Mouse (Mus musculus): ENCODE results near the gene Cops4. TPM values are rescaled to one million over a fixed set of nuclear protein-coding genes. Genes with fewer than 3 reads are reported as not detected.
A peak's percentile ranks its signal among the peaks of the same experiment; 100 is the strongest.

The Cops4 gene
- polyA plus RNA-seq, 1 experiment, result 115 TPM

DNA sequence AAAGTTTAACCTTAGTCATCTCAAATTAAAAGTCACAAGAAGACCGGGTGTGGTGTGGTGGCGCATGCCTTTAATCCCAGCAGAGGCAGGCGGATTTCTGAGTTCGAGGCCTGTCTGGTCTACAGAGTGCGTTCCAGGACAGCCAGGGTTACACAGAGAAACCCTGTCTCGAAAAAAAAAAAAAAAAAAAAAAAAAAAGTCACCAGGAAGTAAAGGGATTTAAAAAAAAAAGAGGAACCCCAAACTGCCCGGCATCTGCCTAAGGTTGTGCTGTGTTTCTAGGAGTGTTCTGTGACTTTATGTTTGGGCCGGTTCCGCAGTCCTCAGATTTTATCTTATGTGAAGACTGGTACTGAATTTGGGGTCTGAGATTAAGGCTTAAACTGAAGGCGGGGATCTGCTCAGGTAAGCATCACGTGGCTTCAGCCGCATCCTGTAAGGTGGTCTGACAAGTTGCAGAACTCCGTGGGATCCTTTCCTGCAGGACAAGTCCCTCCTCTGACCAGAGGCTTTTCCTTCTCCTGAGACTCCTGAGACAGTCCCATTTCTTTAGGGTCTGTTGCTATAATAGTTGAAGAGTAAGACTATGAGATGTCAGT is 52.0 kb downstream of the Cops4 start:
- no peak overlapping the region; the same call in 1 of the 2 replicates for H3K27ac ChIP-seq (ENCODE audit: insufficient read depth, low read length)
- no peak overlapping the region; the same call in 1 of the 2 replicates for H3K4me3 ChIP-seq (ENCODE audit: insufficient read depth, low read length)
- no peak for TF ChIP-seq CTCF (IDR thresholded peaks at IDR 0.05; ENCODE audit: borderline replicate concordance, insufficient read depth, low read length)
- no peak for TF ChIP-seq POLR2A (IDR thresholded peaks at IDR 0.05; ENCODE audit: low read depth, low read length)
- H3K4me1 ChIP-seq (ENCODE audit: control insufficient read depth, insufficient read depth, low read length), result peaks cover 3% of the 10 kb centered on the region

DNA sequence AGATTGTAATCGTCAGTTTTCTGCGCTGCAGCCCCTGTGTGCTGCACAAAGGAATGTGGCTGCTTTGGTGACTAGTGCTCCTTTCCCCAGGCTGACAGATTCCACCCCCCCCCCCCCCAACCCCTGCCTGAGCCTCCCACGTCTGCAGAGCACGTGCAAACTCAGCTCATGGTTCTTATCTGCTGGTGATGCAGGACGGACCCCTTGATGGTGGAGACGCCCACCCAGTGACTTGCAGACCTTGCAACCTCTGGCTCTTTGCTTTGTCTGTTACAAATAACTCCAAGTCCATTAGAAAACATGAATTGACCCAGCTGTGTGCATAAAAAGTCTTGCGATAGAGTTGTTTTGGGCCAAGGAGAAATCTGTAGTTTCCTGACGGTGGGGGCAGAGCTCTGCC is 52.6 kb downstream of the Cops4 start:
- Histone ChIP-seq H3K4me1 (ENCODE audit: control insufficient read depth, insufficient read depth, low read length) (peaks cover 3% of the 10 kb centered on the region), H3K27ac (ENCODE audit: insufficient read depth, low read length) (no peak overlapping the region), H3K4me3 (ENCODE audit: insufficient read depth, low read length) (peak overlapping the region; percentile 26; the same call in 1 of the 2 replicates)
- TF ChIP-seq CTCF (IDR thresholded peaks at IDR 0.05; ENCODE audit: borderline replicate concordance, insufficient read depth, low read length), result no peak
- no peak for TF ChIP-seq POLR2A (IDR thresholded peaks at IDR 0.05; ENCODE audit: low read depth, low read length)

DNA sequence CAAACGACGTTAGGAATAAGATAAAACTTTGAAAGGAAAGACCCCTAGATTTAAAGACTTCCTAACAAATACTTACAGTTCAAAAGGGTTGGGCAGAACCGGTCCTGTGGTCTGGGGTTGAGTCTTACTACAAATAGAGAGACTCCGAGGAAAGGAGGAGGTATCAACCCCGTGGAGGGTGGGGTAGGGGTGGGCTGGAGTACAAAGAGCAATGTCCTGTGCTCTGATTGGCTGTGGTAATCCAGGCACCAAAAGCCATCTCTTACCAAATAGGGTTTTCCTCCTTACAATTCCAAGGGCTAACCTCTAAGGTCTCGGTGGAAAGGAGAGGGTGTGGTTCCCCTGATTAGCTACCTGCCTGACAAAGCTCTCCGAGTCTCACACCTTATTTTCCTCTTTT is 54.0 kb downstream of the Cops4 start, which contains the start of gene Plac8:
Gene Plac8, minus strand, starts transcription at position 177 of the 400 bp plus-strand sequence.
- peaks cover 3% of the 10 kb centered on the region; the same call in 1 of the 2 replicates for H3K4me1 ChIP-seq (ENCODE audit: control insufficient read depth, insufficient read depth, low read length)
- TF ChIP-seq CTCF (IDR thresholded peaks at IDR 0.05; ENCODE audit: borderline replicate concordance, insufficient read depth, low read length) (no peak), POLR2A (IDR thresholded peaks at IDR 0.05; ENCODE audit: low read depth, low read length) (no peak)
- no peak within 1 kb of the TSS for H3K27ac ChIP-seq (ENCODE audit: insufficient read depth, low read length)
- H3K4me3 ChIP-seq (ENCODE audit: insufficient read depth, low read length), result 0 out of 2 replicates have a peak within 1 kb of the TSS, but pooled peaks have one; percentile 9

DNA sequence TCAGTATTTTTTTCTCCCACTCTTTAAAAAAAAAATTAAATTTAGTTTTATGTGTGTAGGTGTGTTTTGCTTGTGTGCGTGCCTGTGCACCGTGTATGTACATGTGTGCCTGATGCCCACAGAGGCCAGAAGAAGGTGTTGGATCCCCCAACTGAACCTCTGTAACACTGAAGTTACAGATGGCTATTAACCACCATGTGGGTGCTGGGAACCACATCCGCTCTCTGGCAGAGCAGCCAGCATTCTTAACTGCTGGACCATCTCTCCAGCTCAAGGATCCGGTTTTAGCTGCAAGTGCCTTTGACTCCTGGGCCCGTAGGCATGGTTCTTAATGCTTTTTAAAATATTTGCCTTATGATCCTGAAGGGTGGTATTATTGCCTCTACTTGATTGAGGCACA is 55.1 kb downstream of the Cops4 start:
- Histone ChIP-seq H3K4me1 (ENCODE audit: control insufficient read depth, insufficient read depth, low read length) (peaks cover 3% of the 10 kb centered on the region; the same call in 1 of the 2 replicates), H3K27ac (ENCODE audit: insufficient read depth, low read length) (no peak overlapping the region), H3K4me3 (ENCODE audit: insufficient read depth, low read length) (no peak overlapping the region)
- no peak for TF ChIP-seq POLR2A (IDR thresholded peaks at IDR 0.05; ENCODE audit: low read depth, low read length)
- TF ChIP-seq CTCF (IDR thresholded peaks at IDR 0.05; ENCODE audit: borderline replicate concordance, insufficient read depth, low read length), result no peak

DNA sequence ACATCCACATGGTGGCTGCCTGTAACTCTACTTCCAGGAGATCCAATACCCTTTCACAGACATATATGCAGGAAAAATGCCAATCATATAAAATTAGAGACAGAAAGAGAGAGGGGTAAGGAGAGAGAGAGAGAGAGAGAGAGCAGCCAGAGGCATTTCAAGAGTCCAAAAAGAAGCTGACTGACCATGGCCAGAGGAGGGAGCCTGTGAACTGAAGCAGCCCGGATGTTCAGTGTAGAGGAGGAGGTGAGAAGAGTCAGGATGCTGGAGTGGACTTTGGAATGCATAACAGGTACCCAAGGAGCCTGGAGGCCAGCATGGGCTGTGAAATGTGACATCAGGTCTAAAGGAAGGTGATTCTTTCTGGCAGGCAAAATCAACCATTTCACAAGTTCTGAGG is 56.7 kb downstream of the Cops4 start:
- no peak overlapping the region for H3K4me3 ChIP-seq (ENCODE audit: insufficient read depth, low read length)
- TF ChIP-seq CTCF (IDR thresholded peaks at IDR 0.05; ENCODE audit: borderline replicate concordance, insufficient read depth, low read length) (no peak), POLR2A (IDR thresholded peaks at IDR 0.05; ENCODE audit: low read depth, low read length) (no peak)
- H3K4me1 ChIP-seq (ENCODE audit: control insufficient read depth, insufficient read depth, low read length), result peaks cover 3% of the 10 kb centered on the region; the same call in 1 of the 2 replicates
- no peak overlapping the region for H3K27ac ChIP-seq (ENCODE audit: insufficient read depth, low read length)

DNA sequence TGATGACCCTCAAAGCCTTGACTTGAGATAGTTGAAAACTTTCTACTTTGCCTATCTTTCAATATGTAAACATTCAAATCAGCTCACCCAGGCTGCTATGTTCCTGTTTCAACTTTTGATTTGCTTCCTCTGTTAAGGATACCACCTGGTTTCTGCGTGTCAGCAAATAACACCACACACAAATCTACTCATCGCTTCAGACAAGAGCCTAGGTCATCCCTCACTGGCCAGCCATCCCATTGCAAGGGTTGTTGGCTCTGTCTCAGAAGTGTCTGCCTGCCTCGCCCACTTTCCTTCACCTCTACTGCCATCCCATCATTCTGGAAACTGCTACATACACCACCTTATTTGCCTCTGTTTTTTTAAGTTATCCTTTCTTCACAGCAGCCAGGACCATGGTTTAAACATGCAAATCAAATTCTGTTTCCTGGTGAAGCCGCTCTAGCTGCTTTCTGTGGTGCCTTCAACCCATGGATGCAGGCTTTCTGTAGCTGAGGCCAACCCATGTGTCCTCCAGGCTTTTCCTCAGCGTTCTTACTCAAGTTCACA is 60.8 kb downstream of the Cops4 start:
- H3K27ac ChIP-seq (ENCODE audit: insufficient read depth, low read length), result no peak overlapping the region
- peaks cover 4% of the 10 kb centered on the region; the same call in 1 of the 2 replicates for H3K4me1 ChIP-seq (ENCODE audit: control insufficient read depth, insufficient read depth, low read length)
- TF ChIP-seq CTCF (IDR thresholded peaks at IDR 0.05; ENCODE audit: borderline replicate concordance, insufficient read depth, low read length) (no peak), POLR2A (IDR thresholded peaks at IDR 0.05; ENCODE audit: low read depth, low read length) (no peak)
- no peak overlapping the region for H3K4me3 ChIP-seq (ENCODE audit: insufficient read depth, low read length)

DNA sequence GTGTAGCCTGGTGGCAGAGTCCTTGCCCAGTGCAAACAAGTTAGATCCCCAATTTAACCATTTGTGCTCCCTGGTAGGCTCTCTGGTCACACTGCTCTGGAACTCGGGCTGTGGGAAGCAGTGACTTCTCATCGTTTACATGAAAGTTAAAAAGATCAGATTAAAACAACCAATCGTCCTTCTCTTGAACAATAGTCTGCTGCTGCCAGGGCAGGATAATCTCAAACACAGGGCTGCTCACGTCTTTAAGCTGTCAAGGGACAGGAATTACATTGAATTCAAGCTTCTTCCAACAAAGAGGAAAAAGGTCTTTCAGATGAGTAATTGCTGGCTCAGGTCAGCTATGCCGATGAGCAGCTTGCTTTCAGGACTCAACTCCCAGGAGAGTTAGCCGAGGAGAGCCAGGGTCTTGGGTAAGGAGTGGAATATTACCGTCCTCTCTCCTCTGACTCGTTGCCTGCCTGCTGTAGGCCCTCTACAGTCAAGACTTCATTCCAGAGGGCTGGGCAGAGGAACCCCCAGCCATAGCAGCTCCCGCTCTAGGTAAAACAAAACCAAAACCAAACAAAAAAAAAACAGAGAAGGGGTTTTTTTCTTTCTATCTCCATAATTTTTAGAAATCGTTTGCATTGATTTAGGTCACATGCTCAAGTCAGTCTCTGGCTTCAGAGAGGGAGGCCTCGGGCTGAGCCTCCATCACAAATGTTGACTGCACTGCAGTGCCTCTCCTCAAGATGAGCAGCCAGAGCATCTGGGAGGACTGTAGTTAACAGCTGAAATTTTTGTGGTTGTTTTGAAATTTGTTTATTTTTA is 63.7 kb downstream of the Cops4 start:
- no peak overlapping the region for H3K4me3 ChIP-seq (ENCODE audit: insufficient read depth, low read length)
- TF ChIP-seq POLR2A (IDR thresholded peaks at IDR 0.05; ENCODE audit: low read depth, low read length), result no peak
- no peak for TF ChIP-seq CTCF (IDR thresholded peaks at IDR 0.05; ENCODE audit: borderline replicate concordance, insufficient read depth, low read length)
- H3K4me1 ChIP-seq (ENCODE audit: control insufficient read depth, insufficient read depth, low read length), result peaks cover 4% of the 10 kb centered on the region; the same call in 1 of the 2 replicates
- H3K27ac ChIP-seq (ENCODE audit: insufficient read depth, low read length), result no peak overlapping the region

DNA sequence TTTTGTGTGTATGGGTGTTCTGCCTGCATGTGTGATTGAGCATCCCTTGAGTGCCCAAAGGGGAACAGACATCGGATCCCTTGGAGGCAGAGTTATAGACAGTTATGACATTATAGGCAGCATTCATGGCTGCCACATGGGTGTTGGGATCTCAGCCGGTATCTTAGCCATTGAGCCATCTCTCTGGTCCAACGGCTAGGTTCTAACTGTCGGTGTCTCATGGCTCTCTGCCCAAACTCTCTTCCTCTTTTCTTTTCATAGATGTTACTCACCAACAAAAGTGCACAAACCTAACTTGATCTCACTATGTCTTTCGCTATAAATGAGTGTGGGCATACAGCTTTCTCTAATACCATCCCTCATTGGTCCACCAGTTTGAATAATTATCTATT is 64.3 kb downstream of the Cops4 start:
- H3K27ac ChIP-seq (ENCODE audit: insufficient read depth, low read length), result no peak overlapping the region
- no peak overlapping the region for H3K4me3 ChIP-seq (ENCODE audit: insufficient read depth, low read length)
- TF ChIP-seq CTCF (IDR thresholded peaks at IDR 0.05; ENCODE audit: borderline replicate concordance, insufficient read depth, low read length), result no peak
- no peak for TF ChIP-seq POLR2A (IDR thresholded peaks at IDR 0.05; ENCODE audit: low read depth, low read length)
- peaks cover 4% of the 10 kb centered on the region; the same call in 1 of the 2 replicates for H3K4me1 ChIP-seq (ENCODE audit: control insufficient read depth, insufficient read depth, low read length)

DNA sequence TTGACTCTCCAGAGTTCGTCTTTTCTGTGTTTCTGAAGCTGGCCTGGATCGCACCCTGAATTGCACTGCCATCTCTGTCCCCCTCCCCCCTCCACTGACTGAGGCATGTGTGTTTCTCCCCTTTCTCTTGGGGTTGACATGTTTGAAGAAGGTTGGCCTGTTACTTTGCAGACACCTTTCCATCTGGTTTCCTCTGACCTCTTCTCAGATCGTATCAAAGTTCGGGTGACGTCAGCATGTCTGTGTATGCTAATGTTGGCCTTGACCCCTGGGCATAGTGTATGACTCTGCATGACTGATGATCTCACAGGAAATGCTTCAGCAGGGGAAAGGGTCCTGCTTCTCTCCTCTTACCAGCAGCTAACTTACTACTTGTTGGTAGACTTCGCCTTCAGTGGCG is 65.0 kb downstream of the Cops4 start:
- TF ChIP-seq POLR2A (IDR thresholded peaks at IDR 0.05; ENCODE audit: low read depth, low read length), result no peak
- no peak for TF ChIP-seq CTCF (IDR thresholded peaks at IDR 0.05; ENCODE audit: borderline replicate concordance, insufficient read depth, low read length)
- H3K27ac ChIP-seq (ENCODE audit: insufficient read depth, low read length), result no peak overlapping the region
- H3K4me1 ChIP-seq (ENCODE audit: control insufficient read depth, insufficient read depth, low read length), result peaks cover 4% of the 10 kb centered on the region; the same call in 1 of the 2 replicates
- no peak overlapping the region for H3K4me3 ChIP-seq (ENCODE audit: insufficient read depth, low read length)

Data from embryonic fibroblast, embryonic 13.5 days (primary cell).